Mouse (Mus musculus) heart, postnatal 0 days (tissue): ENCODE results near the gene Shroom3.

Experiments
- CTCF ChIP-seq: IDR thresholded peaks from 2 replicates; pipeline ENCODE4 v1.5.1; 2016; ENCODE audit warnings: antibody characterized with exemption, control low read depth, low read depth
- EP300 ChIP-seq: IDR thresholded peaks from 2 replicates; pipeline ENCODE4 v1.6.1; 2016; ENCODE audit warnings: antibody characterized with exemption, low read depth

- no peak for TF ChIP-seq CTCF
- no peak for TF ChIP-seq EP300
These were observed 91.2 kb downstream of the Shroom3 start for GRCm38 (mm10) chr5:92774419-92774818.
